Mouse (Mus musculus) stomach, embryonic 14.5 days (tissue): ENCODE data around the gene Mettl5. TPM values are rescaled to one million over a fixed set of nuclear protein-coding genes. Genes with fewer than 3 reads are reported as not detected.
"Not testable (repeated sequence)": the region's sequence is repeated elsewhere in the genome, so short reads cannot be mapped to it uniquely, and the experiment has no call there.

Source experiments
- ATAC-seq: fragments of 200-750 bp; cut with Nextera tagmentation; 2 replicates; pipeline ENCODE4 v1.8.0; 2017; ENCODE audit warnings: low read depth, moderate TSS enrichment; ENCODE audit not compliant: insufficient number of reproducible peaks, insufficient read depth, low FRiP score
- H3K27ac ChIP-seq: fragments of 300-500 bp; sonication (generic); 2 replicates; pipeline ENCODE4 v1.5.1; 2014; ENCODE audit warnings: mild to moderate bottlenecking, low read length, moderate library complexity, mixed read lengths
- H3K27me3 ChIP-seq: fragments of 300-500 bp; sonication (generic); 2 replicates; pipeline ENCODE4 v1.6.1; 2014; ENCODE audit warnings: low read length, control low read depth, mixed read lengths; ENCODE audit not compliant: control insufficient read depth, insufficient read depth
- H3K36me3 ChIP-seq: fragments of 300-500 bp; sonication (generic); 2 replicates; pipeline ENCODE4 v1.6.1; 2014; ENCODE audit warnings: mild to moderate bottlenecking, control low read depth, low read length, moderate library complexity, mixed read lengths; ENCODE audit not compliant: control insufficient read depth, insufficient read depth
- H3K4me1 ChIP-seq: fragments of 300-500 bp; sonication (generic); 2 replicates; pipeline ENCODE4 v1.6.1; 2014; ENCODE audit warnings: low read length, control low read depth, mixed read lengths; ENCODE audit not compliant: control insufficient read depth, insufficient read depth
- H3K4me2 ChIP-seq: fragments of 300-500 bp; sonication (generic); replicated peaks from 2 replicates; pipeline ENCODE4 v1.6.1; 2014; ENCODE audit warnings: low read depth, low read length, control low read depth
- H3K4me3 ChIP-seq: fragments of 300-500 bp; sonication (generic); 2 replicates; pipeline ENCODE4 v1.5.1; 2014; ENCODE audit warnings: low read depth, low read length, control low read depth
- H3K9ac ChIP-seq: fragments of 300-500 bp; sonication (generic); replicated peaks from 2 replicates; pipeline ENCODE4 v1.6.1; 2014; ENCODE audit warnings: low read depth, mild to moderate bottlenecking, control low read depth, low read length, moderate library complexity, mixed read lengths
- H3K9me3 ChIP-seq: fragments of 300-500 bp; sonication (generic); 2 replicates; pipeline ENCODE4 v1.6.1; 2016; ENCODE audit warnings: low read depth, low read length, control low read depth; ENCODE audit not compliant: control insufficient read depth
- whole genome bisulfite sequencing: fragments of 180-500 bp; shearing (Covaris S2); extraction: QIAGEN DNeasy Blood & Tissue Kit; methylation state at CpG from one replicate; pipeline ENCODE4 v1.1.7; 2014; 5-methylcytosine and 5-hydroxymethylcytosine counted together
- polyA plus RNA-seq: library from polyadenylated mRNA; unstranded; fragments of >200 nt; fragmentation: Nextera tagmentation; extraction: Ambion mirVana; gene quantifications from 2 replicates; pipeline ENCODE4 v1.2.1, GENCODE M21; 2014

Gene Mettl5
- polyA plus RNA-seq, result 41.6 and 44.0 TPM in 2 replicates

GRCm38 (mm10) chr2:69885451-69886305 is at the start of gene Mettl5:
TSS of gene Mettl5 (minus strand) at chr2:69885615.
- Histone ChIP-seq H3K36me3 (no peaks in the 10 kb centered on the region), H3K27me3 (no peaks in the 10 kb centered on the region), H3K4me3 (peak within 1 kb of the TSS; percentile 34), H3K4me2 (peak within 1 kb of the TSS; percentile 53), H3K4me1 (peaks cover 3% of the 10 kb centered on the region; the same call in 1 of the 2 replicates), H3K27ac (peak within 1 kb of the TSS; percentile 12; the same call in 1 of the 2 replicates), H3K9ac (peak within 1 kb of the TSS; percentile 15), H3K9me3 (no peaks in the 10 kb centered on the region)
- peak; percentile 94 for ATAC-seq
- 2% methylated on average over 45 of the region's 45 CpGs for WGBS

DNA sequence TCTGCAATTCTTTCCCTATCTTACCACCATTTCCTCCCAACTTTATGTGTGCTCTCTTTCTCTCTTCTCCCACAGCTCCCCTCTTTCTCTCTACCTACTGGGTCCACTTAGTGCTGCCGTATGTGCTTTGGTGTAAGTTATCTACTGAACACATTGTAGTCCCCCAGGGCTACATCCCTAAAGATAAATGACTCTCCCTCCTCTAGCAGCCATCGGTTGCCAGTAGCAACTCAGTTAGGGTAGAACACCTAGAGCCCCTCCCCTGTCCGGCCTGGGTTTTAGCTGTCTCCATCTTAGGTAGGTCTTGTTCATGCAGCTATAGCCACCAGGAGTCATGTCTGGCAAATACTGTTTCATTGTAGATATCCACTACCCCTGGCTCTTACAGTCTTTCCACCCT is 39.5 kb upstream of the Mettl5 start:
- no peaks in the 10 kb centered on the region for H3K4me1 ChIP-seq
- ATAC-seq, result no peak
- WGBS, result 75% methylated on average over 3 of the region's 3 CpGs

DNA sequence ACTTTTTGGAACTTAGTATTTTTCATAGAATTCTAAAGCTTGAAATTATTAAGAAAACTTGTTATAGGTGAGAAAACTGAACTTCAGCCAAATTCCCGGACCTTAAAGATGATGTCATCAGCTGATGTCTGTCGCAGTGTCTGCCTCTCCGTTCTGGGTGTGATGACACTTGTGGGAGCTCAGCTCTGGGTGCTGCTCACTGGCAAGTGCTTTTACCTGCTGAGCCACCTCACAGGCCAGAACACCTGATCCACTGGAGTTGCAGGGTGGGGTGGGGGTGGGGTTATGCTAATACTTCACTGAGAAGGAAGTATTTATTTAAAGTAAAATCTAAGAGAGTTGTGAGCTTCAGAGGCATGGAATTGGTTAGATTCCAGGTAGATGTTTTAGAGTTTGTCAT is 31.9 kb upstream of the Mettl5 start:
- H3K9me3 ChIP-seq, result no peaks in the 10 kb centered on the region
- H3K9ac ChIP-seq, result no peak overlapping the region
- no peak overlapping the region for H3K4me2 ChIP-seq
- ATAC-seq, result no peak
- peaks cover 22% of the 10 kb centered on the region for H3K36me3 ChIP-seq
- H3K27me3 ChIP-seq, result no peaks in the 10 kb centered on the region
- H3K27ac ChIP-seq, result no peak overlapping the region
- no peaks in the 10 kb centered on the region for H3K4me1 ChIP-seq
- 87% methylated on average over 3 of the region's 3 CpGs for WGBS
- no peak overlapping the region for H3K4me3 ChIP-seq

More for the DNA sequence above, 39.5 kb upstream of the Mettl5 start:
- H3K27me3 ChIP-seq, result no peaks in the 10 kb centered on the region
- H3K9ac ChIP-seq, result no peak overlapping the region
- H3K36me3 ChIP-seq, result peaks cover 20% of the 10 kb centered on the region
- no peak overlapping the region for H3K4me3 ChIP-seq
- H3K9me3 ChIP-seq, result no peaks in the 10 kb centered on the region
- no peak overlapping the region for H3K27ac ChIP-seq
- no peak overlapping the region for H3K4me2 ChIP-seq

GRCm38 (mm10) chr2:69912801-69913200 is 27.4 kb upstream of the Mettl5 start:
- H3K36me3 ChIP-seq, result peaks cover 8% of the 10 kb centered on the region
- no peaks in the 10 kb centered on the region for H3K27me3 ChIP-seq
- no peaks in the 10 kb centered on the region for H3K4me1 ChIP-seq
- no peak overlapping the region for H3K4me3 ChIP-seq
- H3K4me2 ChIP-seq, result no peak overlapping the region
- no peak for ATAC-seq
- H3K9ac ChIP-seq, result no peak overlapping the region
- no peaks in the 10 kb centered on the region for H3K9me3 ChIP-seq
- WGBS, result 39% methylated on average over 2 of the region's 2 CpGs
- no peak overlapping the region for H3K27ac ChIP-seq

- not testable (repeated sequence) for H3K4me3 ChIP-seq, ATAC-seq, H3K9ac ChIP-seq, H3K27ac ChIP-seq, H3K9me3 ChIP-seq, H3K4me2 ChIP-seq, H3K36me3 ChIP-seq, H3K4me1 ChIP-seq, H3K27me3 ChIP-seq
- WGBS, result 88% methylated on average over 4 of the region's 4 CpGs
These were observed 22.0 kb upstream of the Mettl5 start for GRCm38 (mm10) chr2:69907394-69907793.

DNA sequence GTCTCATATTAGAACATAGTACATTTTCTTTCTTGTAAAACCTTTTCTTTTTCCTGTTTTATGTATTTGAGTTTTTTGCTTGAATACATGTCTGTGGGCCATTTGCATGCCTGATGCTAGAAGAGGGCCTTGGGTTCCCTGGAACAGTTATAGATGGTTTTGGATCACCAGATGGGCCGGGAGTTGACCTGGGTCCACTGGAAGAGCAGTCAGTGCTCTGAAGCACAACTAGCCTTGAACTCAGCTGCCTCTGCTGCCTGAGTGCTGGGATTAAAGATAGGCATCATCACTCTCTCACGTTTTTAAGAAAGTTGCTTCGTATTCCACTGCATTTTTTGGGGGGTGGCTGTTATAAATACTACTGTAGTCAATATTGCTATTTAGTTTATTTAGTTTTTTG is 18.1 kb upstream of the Mettl5 start:
- ATAC-seq, result no peak
- H3K4me2 ChIP-seq, result no peak overlapping the region
- no peak overlapping the region for H3K9ac ChIP-seq
- no peaks in the 10 kb centered on the region for H3K27me3 ChIP-seq
- no peak overlapping the region for H3K4me3 ChIP-seq
- no peak overlapping the region for H3K27ac ChIP-seq
- H3K9me3 ChIP-seq, result no peaks in the 10 kb centered on the region
- WGBS, result 89% methylated on average over 3 of the region's 3 CpGs
- H3K4me1 ChIP-seq, result peaks cover 11% of the 10 kb centered on the region; the same call in 1 of the 2 replicates
- H3K36me3 ChIP-seq, result no peaks in the 10 kb centered on the region

DNA sequence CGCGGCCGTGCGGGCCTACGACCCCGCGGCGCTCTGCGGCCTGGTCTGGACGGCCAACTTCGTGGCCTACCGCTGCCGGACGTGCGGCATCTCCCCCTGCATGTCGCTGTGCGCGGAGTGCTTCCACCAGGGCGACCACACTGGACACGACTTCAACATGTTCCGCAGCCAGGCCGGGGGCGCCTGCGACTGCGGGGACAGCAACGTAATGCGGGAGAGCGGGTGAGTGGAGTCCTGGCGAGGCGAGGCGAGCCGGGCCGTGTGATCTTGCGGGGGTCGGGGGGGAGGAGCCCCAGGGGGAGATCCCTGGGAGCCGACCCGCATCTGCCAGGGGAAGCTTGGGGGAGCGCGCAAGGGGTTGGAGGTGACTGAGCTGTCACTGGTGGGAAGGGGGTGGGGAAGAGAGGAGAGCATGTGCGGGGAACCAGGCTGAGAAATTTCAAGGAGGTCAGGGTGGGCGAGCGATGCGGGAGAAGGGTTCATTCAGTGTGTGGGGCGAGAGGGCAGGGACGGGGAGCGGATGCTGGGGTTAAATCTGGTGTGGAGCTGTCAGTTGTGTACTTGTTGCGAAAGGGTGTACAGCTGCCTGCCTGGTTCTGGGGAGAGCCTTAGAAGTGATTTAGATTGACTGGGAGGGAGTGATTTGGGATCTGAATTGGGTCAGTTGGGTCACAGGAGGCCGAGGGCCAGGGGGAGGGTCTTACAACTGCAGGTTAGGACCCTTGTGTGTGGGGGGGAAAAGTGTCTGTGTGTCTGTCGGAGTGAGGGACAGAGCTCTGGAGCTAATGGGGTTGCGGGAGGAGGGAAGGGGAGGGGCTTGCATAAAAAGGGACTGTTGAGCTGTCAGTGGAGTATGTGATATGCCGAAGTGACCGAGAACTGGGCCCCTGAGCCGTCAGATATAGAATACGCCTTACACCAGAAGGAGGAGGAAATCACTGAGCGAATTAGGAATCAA is 12.5 kb upstream of the Mettl5 start:
- Histone ChIP-seq H3K4me3 (peak overlapping the region; percentile 98), H3K36me3 (no peaks in the 10 kb centered on the region), H3K9me3 (no peaks in the 10 kb centered on the region), H3K27me3 (no peaks in the 10 kb centered on the region), H3K27ac (peak overlapping the region; percentile 91), H3K9ac (peak overlapping the region; percentile 99), H3K4me1 (peaks cover 13% of the 10 kb centered on the region; the same call in 1 of the 2 replicates), H3K4me2 (peak overlapping the region; percentile 94)
- 1% methylated on average over 55 of the region's 55 CpGs for WGBS
- ATAC-seq, result peak; percentile 48

DNA sequence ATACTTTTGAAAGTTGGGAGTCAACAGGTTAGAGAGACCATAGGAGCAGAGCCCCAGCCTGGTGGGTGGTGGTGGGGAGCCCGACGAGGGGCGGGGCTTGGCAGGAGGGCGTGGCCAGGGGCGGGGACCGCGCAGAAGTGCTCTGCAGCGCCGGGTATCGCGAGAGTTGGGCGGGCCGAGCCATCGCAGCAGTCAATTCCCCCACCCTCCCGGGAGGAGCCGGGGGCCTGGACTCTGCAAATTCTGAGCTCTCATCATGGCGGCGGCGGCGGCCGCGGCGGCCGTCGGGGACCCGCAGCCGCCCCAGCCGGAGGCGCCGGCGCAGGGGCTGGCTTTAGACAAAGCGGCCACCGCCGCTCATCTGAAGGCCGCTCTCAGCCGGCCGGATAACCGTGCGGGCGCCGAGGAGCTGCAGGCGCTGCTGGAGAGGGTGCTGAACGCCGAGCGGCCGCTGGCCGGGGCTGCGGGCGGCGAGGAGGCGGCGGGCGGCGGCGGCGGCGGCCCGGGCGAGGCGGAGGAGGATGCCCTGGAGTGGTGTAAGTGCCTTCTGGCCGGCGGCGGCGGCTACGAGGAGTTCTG is 11.7 kb upstream of the Mettl5 start, which contains the start of gene Ubr3:
TSS of gene Ubr3 (plus strand) at position 208 of the 579 bp plus-strand sequence.
- Histone ChIP-seq H3K4me1 (peaks cover 13% of the 10 kb centered on the region; the same call in 1 of the 2 replicates), H3K36me3 (no peaks in the 10 kb centered on the region), H3K27me3 (no peaks in the 10 kb centered on the region), H3K27ac (peak within 1 kb of the TSS; percentile 91), H3K4me3 (peak within 1 kb of the TSS; percentile 98), H3K9ac (peak within 1 kb of the TSS; percentile 99), H3K9me3 (no peaks in the 10 kb centered on the region), H3K4me2 (peak within 1 kb of the TSS; percentile 94)
- WGBS, result under 1% methylated on average over 60 of the region's 65 CpGs
- ATAC-seq, result peak; percentile 98
